Mouse (Mus musculus) bone marrow, adult 2 months (tissue): ENCODE measurements at regions not wholly inside any gene's neighbourhood (a gene's known extent, or its start where the extent isn't known, plus 50 kb on each side); places are given as distances from the start of the nearest gene placed in this dataset.

Experiments used
- H3K27ac ChIP-seq: fragments of 200-500 bp; 2 replicates; pipeline ENCODE4 v1.5.1; 2012; ENCODE audit warnings: low read depth, mild to moderate bottlenecking, control low read depth, inconsistent platforms, low read length; ENCODE audit not compliant: control insufficient read depth, poor library complexity, insufficient read depth
- H3K4me1 ChIP-seq: fragments of 200-500 bp; 2 replicates; pipeline ENCODE4 v1.6.1; 2011; ENCODE audit warnings: low read length; ENCODE audit not compliant: control insufficient read depth, insufficient read depth
- H3K4me3 ChIP-seq: fragments of 200-500 bp; replicated peaks from 2 replicates; pipeline ENCODE3; 2011; ENCODE audit warnings: mild to moderate bottlenecking, low read depth, low read length, control low read depth; ENCODE audit not compliant: control insufficient read depth
- CTCF ChIP-seq: fragments of 200-500 bp; IDR thresholded peaks from 2 replicates; pipeline ENCODE4 v1.5.1; 2011; ENCODE audit warnings: low read length, control low read depth; ENCODE audit not compliant: control insufficient read depth, insufficient read depth
- POLR2A ChIP-seq: fragments of 200-500 bp; IDR thresholded peaks from 2 replicates; pipeline ENCODE4 v1.6.1; 2011; ENCODE audit warnings: low read depth, mild to moderate bottlenecking, control low read depth, low read length, borderline replicate concordance; ENCODE audit not compliant: control insufficient read depth
- WGBS: fragments of 180-500 bp; shearing (Covaris S2); methylation state at CpG from one replicate; pipeline ENCODE4 v1.1.7; 2018; 5-methylcytosine and 5-hydroxymethylcytosine counted together

- 86% methylated on average over 2 of the region's 2 CpGs for WGBS
- TF ChIP-seq CTCF (no peak), POLR2A (no peak)
These were observed 143.4 kb downstream of the Dhx35 start for GRCm38 (mm10) chr2:158937948-158938565.

DNA sequence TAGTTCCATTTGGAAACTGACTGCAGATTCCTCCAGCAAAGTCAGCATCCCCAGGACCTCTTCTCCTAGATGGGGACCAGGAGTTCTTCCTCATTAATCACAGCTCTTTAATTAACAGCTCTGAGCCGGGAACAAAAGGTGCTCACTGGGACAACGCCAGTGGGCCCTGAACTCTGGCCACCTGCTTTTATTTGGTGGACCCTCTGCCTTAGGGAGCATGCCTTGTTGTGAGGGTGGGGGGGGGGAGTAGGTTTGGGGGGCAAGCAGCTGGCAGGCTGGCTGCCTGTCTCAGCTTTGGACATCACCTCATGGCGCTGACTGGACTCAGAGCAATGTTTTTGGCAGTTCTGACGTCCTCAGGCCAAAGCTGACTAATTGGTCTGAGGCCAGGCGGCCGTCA is 154.8 kb downstream of the Dhx35 start:
- TF ChIP-seq CTCF (no peak), POLR2A (no peak)
- WGBS = 58% methylated on average over 6 of the region's 6 CpGs
- no peaks in the 10 kb centered on the region for H3K4me1 ChIP-seq

More at GRCm38 (mm10) chr2:158937948-158938565, 143.4 kb downstream of the Dhx35 start:
- no peaks in the 10 kb centered on the region for H3K4me1 ChIP-seq
- no peak overlapping the region for H3K4me3 ChIP-seq
- H3K27ac ChIP-seq = no peak overlapping the region

GRCm38 (mm10) chr2:158951061-158951460 is 156.5 kb downstream of the Dhx35 start:
- H3K4me1 ChIP-seq = no peaks in the 10 kb centered on the region
- H3K27ac ChIP-seq = no peak overlapping the region
- TF ChIP-seq CTCF = no peak
- TF ChIP-seq POLR2A = no peak
- 34% methylated on average over 3 of the region's 3 CpGs for WGBS
- H3K4me3 ChIP-seq = no peak overlapping the region

More for the DNA sequence above, 154.8 kb downstream of the Dhx35 start:
- Histone ChIP-seq H3K27ac (no peak overlapping the region), H3K4me3 (no peak overlapping the region)

GRCm38 (mm10) chr2:158956888-158957287 is 162.3 kb downstream of the Dhx35 start:
- WGBS = 43% methylated on average over 11 of the region's 11 CpGs

DNA sequence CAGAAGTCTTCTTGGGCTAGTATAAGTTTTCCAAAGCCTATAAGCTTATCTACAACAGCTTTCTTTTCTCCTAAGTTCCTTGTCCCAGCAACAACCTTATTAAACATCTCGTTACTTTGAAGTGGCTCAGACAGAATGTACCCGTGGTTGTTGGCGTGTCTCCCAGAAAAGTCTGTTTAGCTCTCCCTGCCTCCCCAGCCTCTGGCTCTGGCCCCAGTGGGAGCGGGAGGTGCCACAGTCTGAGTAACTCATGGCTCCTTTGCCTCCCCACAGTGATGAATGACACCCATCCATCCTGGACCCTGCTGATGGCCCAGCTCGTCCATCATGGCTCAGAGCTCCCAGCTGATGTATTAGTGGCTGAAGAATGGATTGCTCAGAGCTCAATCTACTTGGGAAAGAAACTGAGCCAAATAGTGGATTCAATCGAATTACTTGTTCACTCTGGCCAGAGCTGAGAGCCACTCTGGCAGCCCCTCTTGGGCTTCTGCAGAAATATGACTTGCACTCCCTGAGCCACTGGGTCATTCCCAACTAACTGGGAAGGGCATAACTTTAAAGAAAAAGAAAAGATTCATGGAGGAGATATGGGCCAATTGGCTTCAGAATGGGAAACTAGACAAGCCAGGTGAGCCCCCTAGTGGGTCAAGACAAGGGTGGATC is 170.5 kb downstream of the Dhx35 start:
- 70% methylated on average over 6 of the region's 6 CpGs for WGBS
- TF ChIP-seq CTCF (no peak), POLR2A (no peak)
- Histone ChIP-seq H3K4me3 (no peak overlapping the region), H3K27ac (no peak overlapping the region), H3K4me1 (no peaks in the 10 kb centered on the region)

More at GRCm38 (mm10) chr2:158956888-158957287, 162.3 kb downstream of the Dhx35 start:
- H3K27ac ChIP-seq = no peak overlapping the region
- TF ChIP-seq POLR2A (no peak), CTCF (no peak)
- no peaks in the 10 kb centered on the region for H3K4me1 ChIP-seq
- H3K4me3 ChIP-seq = no peak overlapping the region

- H3K27ac ChIP-seq = no peak overlapping the region
- H3K4me3 ChIP-seq = no peak overlapping the region
- TF ChIP-seq POLR2A (no peak), CTCF (no peak)
- no peaks in the 10 kb centered on the region for H3K4me1 ChIP-seq
- WGBS = 67% methylated on average over 2 of the region's 2 CpGs
These were observed 177.6 kb downstream of the Dhx35 start for GRCm38 (mm10) chr2:158972178-158972577.

- TF ChIP-seq CTCF = no peak
- no peak for TF ChIP-seq POLR2A
- H3K4me3 ChIP-seq = no peak overlapping the region
- H3K27ac ChIP-seq = no peak overlapping the region
- no peaks in the 10 kb centered on the region for H3K4me1 ChIP-seq
- WGBS = 74% methylated on average over 17 of the region's 17 CpGs
These were observed 191.0 kb downstream of the Dhx35 start for GRCm38 (mm10) chr2:158985529-158986148.

GRCm38 (mm10) chr2:159002481-159003186 is 208.0 kb downstream of the Dhx35 start:
- TF ChIP-seq POLR2A (no peak), CTCF (no peak)
- H3K27ac ChIP-seq = no peak overlapping the region
- H3K4me1 ChIP-seq = no peaks in the 10 kb centered on the region
- WGBS = 51% methylated on average over 17 of the region's 17 CpGs
- H3K4me3 ChIP-seq = no peak overlapping the region
